26 mouse cellular contexts compared by ENCODE assay signal in genomic region chr6:97295416-97295815, GRCm38 (mm10). TPM values are rescaled to one million over a fixed set of nuclear protein-coding genes. Genes with fewer than 3 reads are reported as not detected.
"Had no signal": no experiment of that assay in that cellular context is flagged by ENCODE, and none has a peak within 500 bp of the region (broad histone marks: within the 10 kb centered on the region; RNA-seq: fewer than 3 reads in every experiment).

No protein-coding gene starts in this region.

- H3K4me3 ChIP-seq: forebrain, embryonic 15.5 days; heart, embryonic 13.5 days; heart, embryonic 15.5 days; hindbrain, embryonic 13.5 days; hindbrain, embryonic 15.5 days; kidney, embryonic 15.5 days; layer of hippocampus, adult 2 months; left cerebral cortex, adult 2 months; limb, embryonic 10.5 days; limb, embryonic 12.5 days had no signal

- H3K9me3 ChIP-seq: forebrain, embryonic 15.5 days; heart, embryonic 13.5 days; heart, embryonic 15.5 days; hindbrain, embryonic 13.5 days; hindbrain, embryonic 15.5 days; kidney, embryonic 15.5 days; limb, embryonic 10.5 days; limb, embryonic 12.5 days had no signal

- DNase-seq: forebrain, postnatal 0 days; gastrocnemius, postnatal 14 days; gastrocnemius, postnatal 36 days; heart, adult 18-20 months; heart, postnatal 14 days; heart, postnatal 36 days; kidney, adult 11 months; kidney, adult 2 months; kidney, adult 9 months; kidney, postnatal 25 days; kidney, postnatal 4 days; liver had no signal

- ATAC-seq: forebrain, embryonic 15.5 days; forebrain, postnatal 0 days; hindbrain, postnatal 0 days had no signal

- H3K27ac ChIP-seq: forebrain, embryonic 15.5 days; heart, embryonic 13.5 days; heart, embryonic 15.5 days; hindbrain, embryonic 13.5 days; hindbrain, embryonic 15.5 days; hindbrain, postnatal 0 days; kidney, embryonic 15.5 days; kidney, postnatal 0 days; layer of hippocampus, adult 2 months; left cerebral cortex, adult 2 months; limb, embryonic 10.5 days; limb, embryonic 12.5 days had no signal

- H3K4me2 ChIP-seq: forebrain, embryonic 15.5 days; heart, embryonic 13.5 days; heart, embryonic 15.5 days; hindbrain, embryonic 13.5 days; hindbrain, embryonic 15.5 days; kidney, embryonic 15.5 days; limb, embryonic 12.5 days had no signal

- H3K9ac ChIP-seq: forebrain, embryonic 15.5 days; forebrain, postnatal 0 days; heart, embryonic 13.5 days; heart, embryonic 15.5 days; hindbrain, embryonic 13.5 days; hindbrain, embryonic 15.5 days; kidney, embryonic 15.5 days; limb, embryonic 12.5 days had no signal

- H3K4me1 ChIP-seq: hindbrain, embryonic 13.5 days; hindbrain, embryonic 15.5 days; limb, embryonic 10.5 days had no signal

- H3K27me3 ChIP-seq: forebrain, embryonic 15.5 days; heart, embryonic 13.5 days; heart, embryonic 15.5 days; hindbrain, embryonic 13.5 days; hindbrain, embryonic 15.5 days; kidney, embryonic 15.5 days; limb, embryonic 12.5 days had no signal

RNA-seq across cellular contexts. Expression of gene Lmod3, which starts 42.9 kb away (rescaled TPM):
- total RNA-seq: hematopoietic stem cell, adult 5-6 weeks; layer of hippocampus, adult 2 months; layer of hippocampus, postnatal 25 days; left cerebral cortex, adult 2 months had no signal
- polyA plus RNA-seq: hindbrain, embryonic 15.5 days; hindbrain, postnatal 0 days had no signal
